Mouse (Mus musculus): ENCODE data around the gene Cpne2. TPM values are rescaled to one million over a fixed set of nuclear protein-coding genes. Genes with fewer than 3 reads are reported as not detected.

Cpne2 gene
- polyA plus RNA-seq, 1 experiment from 2014 or later, result 9.2 TPM

DNA sequence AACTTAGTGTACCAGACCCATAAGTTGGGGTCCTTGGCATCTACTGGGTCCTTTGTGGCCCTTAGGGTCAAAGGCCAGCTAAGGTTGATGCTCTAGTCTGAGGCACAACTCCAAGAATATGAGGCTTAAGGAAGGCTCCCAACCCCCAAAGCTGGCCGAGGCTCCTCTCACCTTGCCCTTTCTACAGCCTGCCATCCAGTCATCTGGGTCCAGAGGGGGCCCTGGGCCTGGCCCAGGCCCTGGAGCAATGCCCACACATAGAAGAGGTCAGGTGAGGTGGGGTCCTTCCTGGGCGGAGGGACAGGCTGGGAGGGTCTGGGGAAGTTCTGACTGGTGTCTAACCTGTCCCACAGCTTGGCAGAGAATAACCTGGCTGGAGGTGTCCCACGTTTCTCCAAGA lies 10.3 kb upstream of the Cpne2 start:
- no peak for ATAC-seq
- Histone ChIP-seq H3K36me3 (ENCODE audit: insufficient read depth, low read length) (no peaks in the 10 kb centered on the region), H3K4me1 (ENCODE audit: insufficient read depth, low read depth, low read length) (no peaks in the 10 kb centered on the region), H3K27ac (ENCODE audit: low read length) (no peak overlapping the region), H3K27me3 (replicated peaks; ENCODE audit: insufficient read depth, low read length) (no peaks in the 10 kb centered on the region), H3K4me3 (ENCODE audit: low read depth, low read length) (no peak overlapping the region), H3K4me2 (replicated peaks; ENCODE audit: low read depth, low read length) (no peak overlapping the region), H3K9me3 (ENCODE audit: low read length) (no peaks in the 10 kb centered on the region), H3K9ac (replicated peaks; ENCODE audit: low read depth) (no peak overlapping the region)
- no peak for DNase-seq (ENCODE audit: low spot score)
- 62% methylated on average over 3 of the region's 3 CpGs for WGBS
- TF ChIP-seq EP300 (IDR thresholded peaks at IDR 0.05) (no peak), CTCF (IDR thresholded peaks at IDR 0.05) (no peak)

GRCm38 (mm10) chr8:94524554-94524953 lies 8.2 kb upstream of the Cpne2 start:
- DNase-seq (ENCODE audit: low spot score) (no peak), ATAC-seq (no peak)
- H3K4me2 ChIP-seq (replicated peaks; ENCODE audit: low read depth, low read length), result no peak overlapping the region
- H3K4me1 ChIP-seq (ENCODE audit: insufficient read depth, low read depth, low read length), result no peaks in the 10 kb centered on the region
- no peaks in the 10 kb centered on the region for H3K27me3 ChIP-seq (replicated peaks; ENCODE audit: insufficient read depth, low read length)
- TF ChIP-seq EP300 (IDR thresholded peaks at IDR 0.05), result no peak
- no peak for TF ChIP-seq CTCF (IDR thresholded peaks at IDR 0.05)
- H3K9me3 ChIP-seq (ENCODE audit: low read length), result no peaks in the 10 kb centered on the region
- H3K4me3 ChIP-seq (ENCODE audit: low read depth, low read length), result no peak overlapping the region
- no peak overlapping the region for H3K9ac ChIP-seq (replicated peaks; ENCODE audit: low read depth)
- H3K36me3 ChIP-seq (ENCODE audit: insufficient read depth, low read length), result no peaks in the 10 kb centered on the region
- H3K27ac ChIP-seq (ENCODE audit: low read length), result no peak overlapping the region
- 67% methylated on average over 9 of the region's 9 CpGs for WGBS

- Histone ChIP-seq H3K4me2 (replicated peaks; ENCODE audit: low read depth, low read length) (no peak overlapping the region), H3K9ac (replicated peaks; ENCODE audit: low read depth) (no peak overlapping the region), H3K4me1 (ENCODE audit: insufficient read depth, low read depth, low read length) (no peaks in the 10 kb centered on the region), H3K27me3 (replicated peaks; ENCODE audit: insufficient read depth, low read length) (no peaks in the 10 kb centered on the region), H3K27ac (ENCODE audit: low read length) (no peak overlapping the region), H3K9me3 (ENCODE audit: low read length) (no peaks in the 10 kb centered on the region), H3K4me3 (ENCODE audit: low read depth, low read length) (no peak overlapping the region), H3K36me3 (ENCODE audit: insufficient read depth, low read length) (no peaks in the 10 kb centered on the region)
- 76% methylated on average over 7 of the region's 7 CpGs for WGBS
- DNase-seq (ENCODE audit: low spot score) (no peak), ATAC-seq (no peak)
- TF ChIP-seq EP300 (IDR thresholded peaks at IDR 0.05), result no peak
- TF ChIP-seq CTCF (IDR thresholded peaks at IDR 0.05), result no peak
Observed at GRCm38 (mm10) chr8:94527178-94527577, 5.6 kb upstream of the Cpne2 start.

DNA sequence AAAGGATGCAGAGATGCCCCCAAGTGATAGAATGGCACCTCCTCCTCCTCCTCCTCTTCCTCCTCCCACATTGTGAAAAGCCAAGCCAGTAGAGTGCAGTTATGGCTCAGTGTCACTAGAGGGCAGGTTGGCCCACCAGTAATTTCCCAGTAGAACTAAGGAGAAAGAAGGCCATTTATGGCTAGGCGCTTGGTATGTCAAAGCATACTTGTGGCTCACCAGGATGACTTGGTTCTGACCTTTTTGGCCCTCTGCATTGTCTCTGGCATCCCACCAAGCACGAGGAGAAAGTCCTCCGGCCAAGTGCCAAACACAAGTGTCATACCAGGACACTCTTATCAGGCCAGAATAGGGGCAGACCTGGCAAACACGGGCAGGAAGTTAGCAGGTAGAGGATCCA lies 4.5 kb upstream of the Cpne2 start:
- no peak overlapping the region for H3K4me3 ChIP-seq (ENCODE audit: low read depth, low read length)
- H3K27ac ChIP-seq (ENCODE audit: low read length), result no peak overlapping the region
- H3K9me3 ChIP-seq (ENCODE audit: low read length), result no peaks in the 10 kb centered on the region
- no peaks in the 10 kb centered on the region for H3K4me1 ChIP-seq (ENCODE audit: insufficient read depth, low read depth, low read length)
- H3K4me2 ChIP-seq (replicated peaks; ENCODE audit: low read depth, low read length), result no peak overlapping the region
- no peak overlapping the region for H3K9ac ChIP-seq (replicated peaks; ENCODE audit: low read depth)
- H3K27me3 ChIP-seq (replicated peaks; ENCODE audit: insufficient read depth, low read length), result no peaks in the 10 kb centered on the region
- no peak for TF ChIP-seq EP300 (IDR thresholded peaks at IDR 0.05)
- peak; percentile 83 for TF ChIP-seq CTCF (IDR thresholded peaks at IDR 0.05)
- DNase-seq (ENCODE audit: low spot score) (peak; percentile 59), ATAC-seq (no peak; the same call in 1 of the 2 replicates)
- no peaks in the 10 kb centered on the region for H3K36me3 ChIP-seq (ENCODE audit: insufficient read depth, low read length)
- 23% methylated on average over 4 of the region's 4 CpGs for WGBS

- no peak for DNase-seq (ENCODE audit: low spot score)
Observed at GRCm38 (mm10) chr8:94529875-94530274, 2.9 kb upstream of the Cpne2 start.

GRCm38 (mm10) chr8:94530643-94531042 lies 2.1 kb upstream of the Cpne2 start:
- H3K9me3 ChIP-seq (ENCODE audit: low read length), result no peaks in the 10 kb centered on the region
- no peak for TF ChIP-seq CTCF (IDR thresholded peaks at IDR 0.05)
- TF ChIP-seq EP300 (IDR thresholded peaks at IDR 0.05), result no peak
- no peaks in the 10 kb centered on the region for H3K27me3 ChIP-seq (replicated peaks; ENCODE audit: insufficient read depth, low read length)
- no peak for ATAC-seq
- no peak overlapping the region for H3K4me2 ChIP-seq (replicated peaks; ENCODE audit: low read depth, low read length)
- H3K36me3 ChIP-seq (ENCODE audit: insufficient read depth, low read length), result no peaks in the 10 kb centered on the region
- no peaks in the 10 kb centered on the region for H3K4me1 ChIP-seq (ENCODE audit: insufficient read depth, low read depth, low read length)
- no peak overlapping the region for H3K4me3 ChIP-seq (ENCODE audit: low read depth, low read length)
- H3K9ac ChIP-seq (replicated peaks; ENCODE audit: low read depth), result no peak overlapping the region
- peak; percentile 21 for DNase-seq (ENCODE audit: low spot score)
- H3K27ac ChIP-seq (ENCODE audit: low read length), result no peak overlapping the region
- 62% methylated on average over 4 of the region's 4 CpGs for WGBS

More at GRCm38 (mm10) chr8:94529875-94530274, 2.9 kb upstream of the Cpne2 start:
- no peaks in the 10 kb centered on the region for H3K36me3 ChIP-seq (ENCODE audit: insufficient read depth, low read length)
- no peak overlapping the region for H3K9ac ChIP-seq (replicated peaks; ENCODE audit: low read depth)
- no peaks in the 10 kb centered on the region for H3K9me3 ChIP-seq (ENCODE audit: low read length)
- TF ChIP-seq EP300 (IDR thresholded peaks at IDR 0.05) (no peak), CTCF (IDR thresholded peaks at IDR 0.05) (no peak)
- no peak overlapping the region for H3K27ac ChIP-seq (ENCODE audit: low read length)
- no peaks in the 10 kb centered on the region for H3K4me1 ChIP-seq (ENCODE audit: insufficient read depth, low read depth, low read length)
- ATAC-seq, result no peak
- H3K4me3 ChIP-seq (ENCODE audit: low read depth, low read length), result no peak overlapping the region
- H3K27me3 ChIP-seq (replicated peaks; ENCODE audit: insufficient read depth, low read length), result no peaks in the 10 kb centered on the region
- 64% methylated on average over 4 of the region's 4 CpGs for WGBS
- no peak overlapping the region for H3K4me2 ChIP-seq (replicated peaks; ENCODE audit: low read depth, low read length)

- Histone ChIP-seq H3K9me3 (ENCODE audit: low read length) (no peaks in the 10 kb centered on the region), H3K4me2 (replicated peaks; ENCODE audit: low read depth, low read length) (peak overlapping the region; percentile 94), H3K27me3 (replicated peaks; ENCODE audit: insufficient read depth, low read length) (no peaks in the 10 kb centered on the region), H3K4me3 (ENCODE audit: low read depth, low read length) (peak overlapping the region; percentile 59), H3K9ac (replicated peaks; ENCODE audit: low read depth) (no peak overlapping the region), H3K4me1 (ENCODE audit: insufficient read depth, low read depth, low read length) (no peaks in the 10 kb centered on the region), H3K36me3 (ENCODE audit: insufficient read depth, low read length) (no peaks in the 10 kb centered on the region), H3K27ac (ENCODE audit: low read length) (no peak overlapping the region)
- ATAC-seq (no peak), DNase-seq (ENCODE audit: low spot score) (peak; percentile 24)
- no peak for TF ChIP-seq EP300 (IDR thresholded peaks at IDR 0.05)
- no peak for TF ChIP-seq CTCF (IDR thresholded peaks at IDR 0.05)
- 9% methylated on average over 8 of the region's 8 CpGs for WGBS
Observed at GRCm38 (mm10) chr8:94532000-94532399, 790 bp upstream of the Cpne2 start.

All from lung, postnatal 0 days (tissue).